In the genomic region with DNA sequence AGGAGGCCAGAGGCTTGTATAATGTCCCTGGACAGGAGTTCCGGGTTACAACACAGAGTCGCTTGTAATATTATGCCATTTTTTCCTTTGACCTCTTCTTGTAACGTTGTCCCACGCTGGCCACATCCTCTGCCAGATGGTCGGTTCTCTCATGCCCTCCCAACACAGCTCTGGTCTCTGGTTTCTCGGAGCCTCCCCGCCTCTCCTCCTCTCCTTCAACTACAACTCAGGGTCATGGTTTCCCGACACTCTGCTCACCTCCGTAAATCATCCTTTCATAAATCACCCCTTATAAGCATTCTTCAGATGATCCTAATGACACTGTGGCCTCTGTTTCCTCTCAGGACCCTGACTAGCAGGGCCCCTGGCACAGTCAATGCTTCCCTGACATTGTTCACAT, we compare ENCODE assay signal across 23 mouse cellular contexts.
A peak's percentile ranks its signal among the peaks of the same experiment; 100 is the strongest.
DNase-seq lines count a peak whose midpoint lies in the region; ATAC-seq and TF ChIP-seq lines count a peak whose summit lies in the region.
"Had no signal": no experiment of that assay in that cellular context is flagged by ENCODE, and none has a peak within 500 bp of the region (broad histone marks: within the 10 kb centered on the region; RNA-seq: fewer than 3 reads in every experiment).

No protein-coding gene starts in this region.

- 47% methylated on average over 9 of the region's 9 CpGs for WGBS in kidney, adult 2 months
- 24% methylated on average over 9 of the region's 9 CpGs for WGBS in kidney, postnatal 0 days

- peak; percentile 35 for DNase-seq in embryo, embryonic 10 days (ENCODE audit: low spot score)
- DNase-seq in embryo, embryonic 9.5 days (ENCODE audit: extremely low spot score) = no peak
- peak; percentile 8 for DNase-seq in kidney, adult 2 months
- no peak for DNase-seq in kidney, postnatal 25 days
- peak; percentile 68 for DNase-seq in kidney, postnatal 0 days (ENCODE audit: low spot score)
- DNase-seq in kidney, adult 18-20 months = no peak
- no peak for DNase-seq in gastrocnemius, postnatal 25 days
- DNase-seq: adrenal gland, postnatal 10 days; adrenal gland, postnatal 36 days; cerebellum, adult 18-20 months; cerebellum, adult 9-10 months; cerebellum, postnatal 14 days; forebrain, postnatal 0 days; gastrocnemius, adult 2 months; gastrocnemius, postnatal 14 days; heart, adult 2 months had no signal

- no peak overlapping the region for H3K27ac ChIP-seq in kidney, adult 2 months (ENCODE audit: insufficient read depth, low read depth, low read length)
- no peak overlapping the region for H3K27ac ChIP-seq in kidney, postnatal 0 days
- H3K27ac ChIP-seq: embryonic facial prominence, embryonic 12.5 days; embryonic facial prominence, embryonic 15.5 days; gastrocnemius, adult 2 months; heart, adult 2 months; hindbrain, embryonic 12.5 days; hindbrain, embryonic 15.5 days had no signal

- no peaks in the 10 kb centered on the region for H3K9me3 ChIP-seq in kidney, postnatal 0 days (replicated peaks; ENCODE audit: low read length)
- H3K9me3 ChIP-seq: embryonic facial prominence, embryonic 12.5 days; embryonic facial prominence, embryonic 15.5 days; hindbrain, embryonic 12.5 days; hindbrain, embryonic 15.5 days had no signal

- H3K4me1 ChIP-seq in kidney, adult 2 months (ENCODE audit: control insufficient read depth, insufficient read depth, low read length) = no peaks in the 10 kb centered on the region
- no peaks in the 10 kb centered on the region for H3K4me1 ChIP-seq in kidney, postnatal 0 days (replicated peaks; ENCODE audit: insufficient read depth, low read length)
- H3K4me1 ChIP-seq: embryonic facial prominence, embryonic 12.5 days; embryonic facial prominence, embryonic 15.5 days; hindbrain, embryonic 12.5 days; hindbrain, embryonic 15.5 days had no signal

- ATAC-seq in kidney, postnatal 0 days (replicated peaks; ENCODE audit: low FRiP score, low read depth) = no peak; the same call in 1 of the 2 replicates
- ATAC-seq: forebrain, embryonic 14.5 days; forebrain, postnatal 0 days; Patski had no signal

- no peak overlapping the region for H3K9ac ChIP-seq in kidney, postnatal 0 days (ENCODE audit: low read depth, low read length)
- H3K9ac ChIP-seq: embryonic facial prominence, embryonic 12.5 days; embryonic facial prominence, embryonic 15.5 days; forebrain, postnatal 0 days; hindbrain, embryonic 12.5 days; hindbrain, embryonic 15.5 days had no signal

- H3K27me3 ChIP-seq in kidney, adult 2 months (replicated peaks; ENCODE audit: control insufficient read depth, insufficient read depth, low read length) = no peaks in the 10 kb centered on the region
- H3K27me3 ChIP-seq in kidney, postnatal 0 days (ENCODE audit: insufficient read depth, low read length) = no peaks in the 10 kb centered on the region
- H3K27me3 ChIP-seq: embryonic facial prominence, embryonic 12.5 days; embryonic facial prominence, embryonic 15.5 days; hindbrain, embryonic 12.5 days; hindbrain, embryonic 15.5 days; Patski had no signal

- no peaks in the 10 kb centered on the region for H3K36me3 ChIP-seq in kidney, adult 2 months (ENCODE audit: control insufficient read depth, insufficient read depth, low read length)
- H3K36me3 ChIP-seq in kidney, postnatal 0 days (ENCODE audit: insufficient read depth, low read length) = no peaks in the 10 kb centered on the region
- H3K36me3 ChIP-seq: embryonic facial prominence, embryonic 12.5 days; hindbrain, embryonic 12.5 days; hindbrain, embryonic 15.5 days had no signal

- no peak for TF ChIP-seq POLR2A in kidney, adult 2 months (IDR thresholded peaks at IDR 0.05; ENCODE audit: low read depth, low read length)

- no peak for TF ChIP-seq CTCF in kidney, adult 2 months (conservative IDR thresholded peaks at IDR 0.05; ENCODE audit: insufficient read depth, insufficient read length, low read depth, low read length)
- no peak for TF ChIP-seq CTCF in kidney, postnatal 0 days (IDR thresholded peaks at IDR 0.05; ENCODE audit: low read depth)

- H3K4me2 ChIP-seq in kidney, postnatal 0 days (ENCODE audit: low read length) = no peak overlapping the region
- H3K4me2 ChIP-seq: embryonic facial prominence, embryonic 12.5 days; embryonic facial prominence, embryonic 15.5 days; heart, embryonic 11.5 days; hindbrain, embryonic 12.5 days; hindbrain, embryonic 15.5 days had no signal

- no peak overlapping the region for H3K4me3 ChIP-seq in kidney, adult 2 months (ENCODE audit: insufficient read depth, low read depth, low read length)
- no peak overlapping the region for H3K4me3 ChIP-seq in kidney, postnatal 0 days (replicated peaks; ENCODE audit: low read depth, low read length)
- H3K4me3 ChIP-seq: embryonic facial prominence, embryonic 12.5 days; embryonic facial prominence, embryonic 15.5 days; gastrocnemius, adult 2 months; heart, adult 2 months; hindbrain, embryonic 12.5 days; hindbrain, embryonic 15.5 days had no signal

Comparison
In these comparisons a context has a peak if more than half of its experiments do, and no peak if none do; other contexts are left out.
1. DNase-seq: peak in embryo, embryonic 10 days (single experiment), kidney, adult 2 months (single experiment) and kidney, postnatal 0 days (single experiment); none in embryo, embryonic 9.5 days (single experiment), kidney, postnatal 25 days (0 of 2), kidney, adult 18-20 months (single experiment) and gastrocnemius, postnatal 25 days (single experiment).